Mouse (Mus musculus): Measurements from ENCODE around the gene Cstad. TPM values are rescaled to one million over a fixed set of nuclear protein-coding genes. Genes with fewer than 3 reads are reported as not detected.

Cstad gene
- polyA plus RNA-seq, 1 experiment: not detected

- Histone ChIP-seq H3K4me3 (ENCODE audit: low read depth, low read length) (no peak overlapping the region), H3K4me1 (ENCODE audit: control insufficient read depth, insufficient read depth, insufficient read length, low read length) (peaks cover 10% of the 10 kb centered on the region), H3K27me3 (ENCODE audit: control insufficient read depth, insufficient read depth, low read length) (no peaks in the 10 kb centered on the region), H3K36me3 (ENCODE audit: control insufficient read depth, insufficient read depth, low read length) (no peaks in the 10 kb centered on the region), H3K27ac (ENCODE audit: insufficient read depth, low read depth, low read length) (no peak overlapping the region)
- WGBS: 96% methylated on average over 1 of the region's 1 CpGs
- TF ChIP-seq CTCF (IDR thresholded peaks at IDR 0.05; ENCODE audit: extremely low read depth, insufficient read length, insufficient replicate concordance, low read depth, low read length): no peak
- no peak for TF ChIP-seq POLR2A (IDR thresholded peaks at IDR 0.05; ENCODE audit: low read depth, low read length)
These were observed 57.0 kb downstream of the Cstad start for GRCm38 (mm10) chr2:30651831-30652230.

- H3K27ac ChIP-seq (ENCODE audit: insufficient read depth, low read depth, low read length): peak overlapping the region; percentile 25; the same call in 1 of the 2 replicates
- no peaks in the 10 kb centered on the region for H3K27me3 ChIP-seq (ENCODE audit: control insufficient read depth, insufficient read depth, low read length)
- H3K4me3 ChIP-seq (ENCODE audit: low read depth, low read length): no peak overlapping the region
- no peaks in the 10 kb centered on the region for H3K36me3 ChIP-seq (ENCODE audit: control insufficient read depth, insufficient read depth, low read length)
- 57% methylated on average over 13 of the region's 13 CpGs for WGBS
- H3K4me1 ChIP-seq (ENCODE audit: control insufficient read depth, insufficient read depth, insufficient read length, low read length): peaks cover 5% of the 10 kb centered on the region
- TF ChIP-seq CTCF (IDR thresholded peaks at IDR 0.05; ENCODE audit: extremely low read depth, insufficient read length, insufficient replicate concordance, low read depth, low read length) (no peak), POLR2A (IDR thresholded peaks at IDR 0.05; ENCODE audit: low read depth, low read length) (no peak)
These were observed 57.8 kb downstream of the Cstad start for GRCm38 (mm10) chr2:30652581-30653037.

GRCm38 (mm10) chr2:30653046-30653445 is 58.2 kb downstream of the Cstad start:
- Histone ChIP-seq H3K36me3 (ENCODE audit: control insufficient read depth, insufficient read depth, low read length) (no peaks in the 10 kb centered on the region), H3K27me3 (ENCODE audit: control insufficient read depth, insufficient read depth, low read length) (no peaks in the 10 kb centered on the region), H3K4me3 (ENCODE audit: low read depth, low read length) (no peak overlapping the region), H3K4me1 (ENCODE audit: control insufficient read depth, insufficient read depth, insufficient read length, low read length) (peaks cover 6% of the 10 kb centered on the region; the same call in 1 of the 2 replicates), H3K27ac (ENCODE audit: insufficient read depth, low read depth, low read length) (peak overlapping the region; percentile 25; the same call in 1 of the 2 replicates)
- WGBS: 92% methylated on average over 4 of the region's 4 CpGs
- no peak for TF ChIP-seq POLR2A (IDR thresholded peaks at IDR 0.05; ENCODE audit: low read depth, low read length)

- H3K27me3 ChIP-seq (ENCODE audit: control insufficient read depth, insufficient read depth, low read length): no peaks in the 10 kb centered on the region
- H3K27ac ChIP-seq (ENCODE audit: insufficient read depth, low read depth, low read length): no peak overlapping the region
- H3K36me3 ChIP-seq (ENCODE audit: control insufficient read depth, insufficient read depth, low read length): no peaks in the 10 kb centered on the region
- WGBS: 90% methylated on average over 9 of the region's 9 CpGs
- peaks cover 10% of the 10 kb centered on the region for H3K4me1 ChIP-seq (ENCODE audit: control insufficient read depth, insufficient read depth, insufficient read length, low read length)
- H3K4me3 ChIP-seq (ENCODE audit: low read depth, low read length): no peak overlapping the region
- TF ChIP-seq POLR2A (IDR thresholded peaks at IDR 0.05; ENCODE audit: low read depth, low read length) (no peak), CTCF (IDR thresholded peaks at IDR 0.05; ENCODE audit: extremely low read depth, insufficient read length, insufficient replicate concordance, low read depth, low read length) (no peak)
These were observed 59.3 kb downstream of the Cstad start for GRCm38 (mm10) chr2:30654158-30654557.

- TF ChIP-seq POLR2A (IDR thresholded peaks at IDR 0.05; ENCODE audit: low read depth, low read length): no peak
- TF ChIP-seq CTCF (IDR thresholded peaks at IDR 0.05; ENCODE audit: extremely low read depth, insufficient read length, insufficient replicate concordance, low read depth, low read length): no peak
- no peaks in the 10 kb centered on the region for H3K36me3 ChIP-seq (ENCODE audit: control insufficient read depth, insufficient read depth, low read length)
- H3K4me3 ChIP-seq (ENCODE audit: low read depth, low read length): no peak overlapping the region
- H3K27me3 ChIP-seq (ENCODE audit: control insufficient read depth, insufficient read depth, low read length): no peaks in the 10 kb centered on the region
- 64% methylated on average over 6 of the region's 6 CpGs for WGBS
- peaks cover 10% of the 10 kb centered on the region for H3K4me1 ChIP-seq (ENCODE audit: control insufficient read depth, insufficient read depth, insufficient read length, low read length)
- H3K27ac ChIP-seq (ENCODE audit: insufficient read depth, low read depth, low read length): no peak overlapping the region
These were observed 59.7 kb downstream of the Cstad start for GRCm38 (mm10) chr2:30654582-30654981.

- Histone ChIP-seq H3K4me1 (ENCODE audit: control insufficient read depth, insufficient read depth, insufficient read length, low read length) (peaks cover 15% of the 10 kb centered on the region), H3K36me3 (ENCODE audit: control insufficient read depth, insufficient read depth, low read length) (no peaks in the 10 kb centered on the region), H3K4me3 (ENCODE audit: low read depth, low read length) (no peak overlapping the region), H3K27me3 (ENCODE audit: control insufficient read depth, insufficient read depth, low read length) (no peaks in the 10 kb centered on the region), H3K27ac (ENCODE audit: insufficient read depth, low read depth, low read length) (no peak overlapping the region)
- 87% methylated on average over 5 of the region's 5 CpGs for WGBS
- TF ChIP-seq CTCF (IDR thresholded peaks at IDR 0.05; ENCODE audit: extremely low read depth, insufficient read length, insufficient replicate concordance, low read depth, low read length) (no peak), POLR2A (IDR thresholded peaks at IDR 0.05; ENCODE audit: low read depth, low read length) (no peak)
These were observed 60.9 kb downstream of the Cstad start for GRCm38 (mm10) chr2:30655746-30656145.

GRCm38 (mm10) chr2:30656711-30657555 is 62.1 kb downstream of the Cstad start:
- no peak overlapping the region for H3K4me3 ChIP-seq (ENCODE audit: low read depth, low read length)
- H3K36me3 ChIP-seq (ENCODE audit: control insufficient read depth, insufficient read depth, low read length): no peaks in the 10 kb centered on the region
- no peaks in the 10 kb centered on the region for H3K27me3 ChIP-seq (ENCODE audit: control insufficient read depth, insufficient read depth, low read length)
- peaks cover 15% of the 10 kb centered on the region for H3K4me1 ChIP-seq (ENCODE audit: control insufficient read depth, insufficient read depth, insufficient read length, low read length)
- WGBS: 71% methylated on average over 13 of the region's 13 CpGs
- peak overlapping the region; percentile 83; the same call in 1 of the 2 replicates for H3K27ac ChIP-seq (ENCODE audit: insufficient read depth, low read depth, low read length)
- TF ChIP-seq CTCF (IDR thresholded peaks at IDR 0.05; ENCODE audit: extremely low read depth, insufficient read length, insufficient replicate concordance, low read depth, low read length): no peak
- no peak for TF ChIP-seq POLR2A (IDR thresholded peaks at IDR 0.05; ENCODE audit: low read depth, low read length)
